Mouse (Mus musculus): Measurements from ENCODE around the gene Pex14.

DNA sequence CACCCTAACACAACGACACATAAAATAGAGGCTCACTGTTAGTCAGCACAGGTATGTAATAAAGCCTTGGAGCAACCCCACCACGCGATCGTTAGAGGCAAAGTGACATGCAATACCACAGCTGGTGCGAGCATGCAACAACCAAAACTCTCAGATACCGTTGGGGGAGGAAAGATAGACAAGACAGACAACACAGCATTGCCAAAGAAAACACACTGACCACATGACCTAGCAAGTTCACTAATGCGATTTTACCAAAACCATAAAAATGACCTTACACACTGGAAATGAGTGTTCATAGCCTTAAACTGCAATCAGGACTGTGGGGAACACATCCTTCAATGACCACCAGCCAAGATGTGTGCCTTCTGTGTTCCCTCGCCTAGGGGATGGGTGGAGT is 8.3 kb downstream of the Pex14 start:
- no peak for TF ChIP-seq CTCF (IDR thresholded peaks at IDR 0.05; ENCODE audit: extremely low read depth, insufficient read depth, insufficient read length, insufficient replicate concordance)
- no peak for TF ChIP-seq POLR2A (IDR thresholded peaks at IDR 0.05; ENCODE audit: low read depth, low read length)

All from spleen, adult 2 months (tissue).